Mouse (Mus musculus): ENCODE measurements around the gene Mlip.
"Not testable (repeated sequence)": the region's sequence is repeated elsewhere in the genome, so short reads cannot be mapped to it uniquely, and the experiment has no call there.

The Mlip gene

GRCm38 (mm10) chr9:77352432-77353175, at the start of gene Mlip:
Gene Mlip (minus strand): TSS chr9:77352969.
- DNase-seq: no peak

- DNase-seq: no peak
These were observed 47.0 kb upstream of the Mlip start for GRCm38 (mm10) chr9:77399801-77400200.

GRCm38 (mm10) chr9:77398856-77399631, 46.3 kb upstream of the Mlip start:
- no peak for DNase-seq

GRCm38 (mm10) chr9:77397027-77397426, 44.3 kb upstream of the Mlip start:
- no peak for DNase-seq

- DNase-seq: no peak
These were observed 38.5 kb upstream of the Mlip start for GRCm38 (mm10) chr9:77391248-77391647.

- DNase-seq: no peak
These were observed 36.2 kb upstream of the Mlip start for GRCm38 (mm10) chr9:77388956-77389355.

GRCm38 (mm10) chr9:77386751-77387150, 34.0 kb upstream of the Mlip start:
- peak; percentile 24 for DNase-seq

GRCm38 (mm10) chr9:77385611-77386010, 32.8 kb upstream of the Mlip start:
- DNase-seq: no peak

GRCm38 (mm10) chr9:77384651-77385050, 31.9 kb upstream of the Mlip start:
- no peak for DNase-seq

GRCm38 (mm10) chr9:77383951-77384350, 31.2 kb upstream of the Mlip start:
- no peak for DNase-seq

GRCm38 (mm10) chr9:77382514-77382913, 29.7 kb upstream of the Mlip start:
- DNase-seq: no peak

- DNase-seq: peak; percentile 80
These were observed 28.8 kb upstream of the Mlip start for GRCm38 (mm10) chr9:77381565-77381964.

- DNase-seq: peak; percentile 64
These were observed 26.9 kb upstream of the Mlip start for GRCm38 (mm10) chr9:77379625-77380024.

GRCm38 (mm10) chr9:77377696-77378095, 24.9 kb upstream of the Mlip start:
- no peak for DNase-seq

- DNase-seq: peak; percentile 49
These were observed 24.3 kb upstream of the Mlip start for GRCm38 (mm10) chr9:77377082-77377481.

- no peak for DNase-seq
These were observed 23.8 kb upstream of the Mlip start for GRCm38 (mm10) chr9:77376561-77376960.

GRCm38 (mm10) chr9:77370706-77371105, 17.9 kb upstream of the Mlip start:
- DNase-seq: no peak

GRCm38 (mm10) chr9:77369262-77369661, 16.5 kb upstream of the Mlip start:
- DNase-seq: no peak

GRCm38 (mm10) chr9:77364681-77365080, 11.9 kb upstream of the Mlip start:
- DNase-seq: not testable (repeated sequence)

- DNase-seq: no peak
These were observed 10.1 kb upstream of the Mlip start for GRCm38 (mm10) chr9:77362906-77363305.

GRCm38 (mm10) chr9:77360654-77361053, 7.9 kb upstream of the Mlip start:
- DNase-seq: no peak

- no peak for DNase-seq
These were observed 6.7 kb upstream of the Mlip start for GRCm38 (mm10) chr9:77359278-77359973.

- no peak for DNase-seq
These were observed 1.2 kb upstream of the Mlip start for GRCm38 (mm10) chr9:77353942-77354341.

GRCm38 (mm10) chr9:77347704-77348103, 5.1 kb downstream of the Mlip start:
- DNase-seq: no peak
